Mouse (Mus musculus): ENCODE data around the gene Il9r. TPM values are rescaled to one million over a fixed set of nuclear protein-coding genes. Genes with fewer than 3 reads are reported as not detected.

The Il9r gene
- polyA plus RNA-seq (2015; fragmentation: Nextera tagmentation; extraction: Ambion mirVana) = not detected in 2 replicates

GRCm38 (mm10) chr11:32200075-32200601 is at the start of gene Il9r:
Gene Il9r (minus strand): TSS chr11:32200279.
- no peak within 1 kb of the TSS for H3K4me3 ChIP-seq (replicated peaks; ENCODE audit: low read length)
- H3K4me2 ChIP-seq (ENCODE audit: low read length) = no peak within 1 kb of the TSS
- no peak within 1 kb of the TSS for H3K9ac ChIP-seq (replicated peaks; ENCODE audit: low read depth, low read length)
- H3K36me3 ChIP-seq (ENCODE audit: control insufficient read depth, insufficient read depth) = no peaks in the 10 kb centered on the region
- H3K4me1 ChIP-seq (replicated peaks; ENCODE audit: control insufficient read depth, insufficient read depth, low read length) = 0 out of 2 replicates have a peak, but pooled peaks cover 5% of the 10 kb centered on the region
- H3K9me3 ChIP-seq (ENCODE audit: control insufficient read depth, low read length) = no peaks in the 10 kb centered on the region
- no peak for ATAC-seq
- no peaks in the 10 kb centered on the region; the same call in 1 of the 2 replicates for H3K27me3 ChIP-seq (replicated peaks; ENCODE audit: control insufficient read depth, insufficient read depth, low read length)
- WGBS = 84% methylated on average over 10 of the region's 10 CpGs
- H3K27ac ChIP-seq (ENCODE audit: low read length) = no peak within 1 kb of the TSS

GRCm38 (mm10) chr11:32248350-32248749 is 48.3 kb upstream of the Il9r start:
- Histone ChIP-seq H3K9me3 (ENCODE audit: control insufficient read depth, low read length) (no peaks in the 10 kb centered on the region), H3K27me3 (replicated peaks; ENCODE audit: control insufficient read depth, insufficient read depth, low read length) (no peaks in the 10 kb centered on the region), H3K4me2 (ENCODE audit: low read length) (no peak overlapping the region), H3K4me3 (replicated peaks; ENCODE audit: low read length) (no peak overlapping the region), H3K27ac (ENCODE audit: low read length) (no peak overlapping the region), H3K36me3 (ENCODE audit: control insufficient read depth, insufficient read depth) (peaks cover 14% of the 10 kb centered on the region), H3K4me1 (replicated peaks; ENCODE audit: control insufficient read depth, insufficient read depth, low read length) (no peaks in the 10 kb centered on the region; the same call in 1 of the 2 replicates), H3K9ac (replicated peaks; ENCODE audit: low read depth, low read length) (no peak overlapping the region)
- no peak for ATAC-seq
- 78% methylated on average over 3 of the region's 3 CpGs for WGBS

GRCm38 (mm10) chr11:32247068-32247467 is 47.0 kb upstream of the Il9r start:
- Histone ChIP-seq H3K4me2 (ENCODE audit: low read length) (no peak overlapping the region), H3K27ac (ENCODE audit: low read length) (no peak overlapping the region), H3K27me3 (replicated peaks; ENCODE audit: control insufficient read depth, insufficient read depth, low read length) (no peaks in the 10 kb centered on the region), H3K9me3 (ENCODE audit: control insufficient read depth, low read length) (no peaks in the 10 kb centered on the region), H3K4me3 (replicated peaks; ENCODE audit: low read length) (no peak overlapping the region), H3K36me3 (ENCODE audit: control insufficient read depth, insufficient read depth) (peaks cover 12% of the 10 kb centered on the region), H3K4me1 (replicated peaks; ENCODE audit: control insufficient read depth, insufficient read depth, low read length) (no peaks in the 10 kb centered on the region; the same call in 1 of the 2 replicates), H3K9ac (replicated peaks; ENCODE audit: low read depth, low read length) (no peak overlapping the region)
- ATAC-seq = no peak

GRCm38 (mm10) chr11:32245614-32246013 is 45.5 kb upstream of the Il9r start:
- H3K9me3 ChIP-seq (ENCODE audit: control insufficient read depth, low read length) = no peaks in the 10 kb centered on the region
- WGBS = 95% methylated on average over 6 of the region's 6 CpGs
- no peaks in the 10 kb centered on the region for H3K27me3 ChIP-seq (replicated peaks; ENCODE audit: control insufficient read depth, insufficient read depth, low read length)
- H3K9ac ChIP-seq (replicated peaks; ENCODE audit: low read depth, low read length) = no peak overlapping the region
- no peak overlapping the region for H3K4me3 ChIP-seq (replicated peaks; ENCODE audit: low read length)
- no peak overlapping the region for H3K4me2 ChIP-seq (ENCODE audit: low read length)
- H3K4me1 ChIP-seq (replicated peaks; ENCODE audit: control insufficient read depth, insufficient read depth, low read length) = no peaks in the 10 kb centered on the region; the same call in 1 of the 2 replicates
- no peak overlapping the region for H3K27ac ChIP-seq (ENCODE audit: low read length)
- ATAC-seq = no peak
- H3K36me3 ChIP-seq (ENCODE audit: control insufficient read depth, insufficient read depth) = peaks cover 12% of the 10 kb centered on the region

GRCm38 (mm10) chr11:32244617-32245016 is 44.5 kb upstream of the Il9r start:
- H3K4me3 ChIP-seq (replicated peaks; ENCODE audit: low read length) = no peak overlapping the region
- peaks cover 13% of the 10 kb centered on the region for H3K36me3 ChIP-seq (ENCODE audit: control insufficient read depth, insufficient read depth)
- H3K4me1 ChIP-seq (replicated peaks; ENCODE audit: control insufficient read depth, insufficient read depth, low read length) = no peaks in the 10 kb centered on the region; the same call in 1 of the 2 replicates
- no peak overlapping the region for H3K4me2 ChIP-seq (ENCODE audit: low read length)
- no peaks in the 10 kb centered on the region for H3K9me3 ChIP-seq (ENCODE audit: control insufficient read depth, low read length)
- WGBS = 96% methylated on average over 1 of the region's 1 CpGs
- no peak overlapping the region for H3K9ac ChIP-seq (replicated peaks; ENCODE audit: low read depth, low read length)
- no peak for ATAC-seq
- H3K27ac ChIP-seq (ENCODE audit: low read length) = no peak overlapping the region
- H3K27me3 ChIP-seq (replicated peaks; ENCODE audit: control insufficient read depth, insufficient read depth, low read length) = no peaks in the 10 kb centered on the region

- ATAC-seq = no peak
- Histone ChIP-seq H3K27ac (ENCODE audit: low read length) (no peak overlapping the region), H3K4me3 (replicated peaks; ENCODE audit: low read length) (no peak overlapping the region), H3K27me3 (replicated peaks; ENCODE audit: control insufficient read depth, insufficient read depth, low read length) (no peaks in the 10 kb centered on the region), H3K4me2 (ENCODE audit: low read length) (no peak overlapping the region), H3K9ac (replicated peaks; ENCODE audit: low read depth, low read length) (no peak overlapping the region), H3K36me3 (ENCODE audit: control insufficient read depth, insufficient read depth) (peaks cover 13% of the 10 kb centered on the region), H3K4me1 (replicated peaks; ENCODE audit: control insufficient read depth, insufficient read depth, low read length) (no peaks in the 10 kb centered on the region; the same call in 1 of the 2 replicates), H3K9me3 (ENCODE audit: control insufficient read depth, low read length) (no peaks in the 10 kb centered on the region)
- WGBS = 76% methylated on average over 3 of the region's 3 CpGs
Measured at GRCm38 (mm10) chr11:32244064-32244463, 44.0 kb upstream of the Il9r start.

GRCm38 (mm10) chr11:32243205-32243955 is 43.3 kb upstream of the Il9r start:
- Histone ChIP-seq H3K27ac (ENCODE audit: low read length) (no peak overlapping the region), H3K9me3 (ENCODE audit: control insufficient read depth, low read length) (no peaks in the 10 kb centered on the region), H3K4me3 (replicated peaks; ENCODE audit: low read length) (no peak overlapping the region), H3K4me2 (ENCODE audit: low read length) (no peak overlapping the region), H3K36me3 (ENCODE audit: control insufficient read depth, insufficient read depth) (peaks cover 13% of the 10 kb centered on the region), H3K27me3 (replicated peaks; ENCODE audit: control insufficient read depth, insufficient read depth, low read length) (no peaks in the 10 kb centered on the region), H3K4me1 (replicated peaks; ENCODE audit: control insufficient read depth, insufficient read depth, low read length) (no peaks in the 10 kb centered on the region; the same call in 1 of the 2 replicates), H3K9ac (replicated peaks; ENCODE audit: low read depth, low read length) (no peak overlapping the region)
- no peak for ATAC-seq
- 81% methylated on average over 7 of the region's 7 CpGs for WGBS

GRCm38 (mm10) chr11:32242209-32242608 is 42.1 kb upstream of the Il9r start:
- H3K27me3 ChIP-seq (replicated peaks; ENCODE audit: control insufficient read depth, insufficient read depth, low read length) = no peaks in the 10 kb centered on the region
- H3K4me2 ChIP-seq (ENCODE audit: low read length) = no peak overlapping the region
- peaks cover 8% of the 10 kb centered on the region for H3K36me3 ChIP-seq (ENCODE audit: control insufficient read depth, insufficient read depth)
- no peaks in the 10 kb centered on the region for H3K9me3 ChIP-seq (ENCODE audit: control insufficient read depth, low read length)
- H3K4me1 ChIP-seq (replicated peaks; ENCODE audit: control insufficient read depth, insufficient read depth, low read length) = peaks cover 11% of the 10 kb centered on the region
- H3K27ac ChIP-seq (ENCODE audit: low read length) = no peak overlapping the region
- H3K9ac ChIP-seq (replicated peaks; ENCODE audit: low read depth, low read length) = no peak overlapping the region
- H3K4me3 ChIP-seq (replicated peaks; ENCODE audit: low read length) = no peak overlapping the region
- WGBS = 92% methylated on average over 3 of the region's 3 CpGs
- no peak for ATAC-seq

- Histone ChIP-seq H3K9me3 (ENCODE audit: control insufficient read depth, low read length) (no peaks in the 10 kb centered on the region), H3K9ac (replicated peaks; ENCODE audit: low read depth, low read length) (no peak overlapping the region), H3K27me3 (replicated peaks; ENCODE audit: control insufficient read depth, insufficient read depth, low read length) (no peaks in the 10 kb centered on the region), H3K4me1 (replicated peaks; ENCODE audit: control insufficient read depth, insufficient read depth, low read length) (peaks cover 19% of the 10 kb centered on the region), H3K36me3 (ENCODE audit: control insufficient read depth, insufficient read depth) (peaks cover 8% of the 10 kb centered on the region), H3K4me3 (replicated peaks; ENCODE audit: low read length) (no peak overlapping the region), H3K4me2 (ENCODE audit: low read length) (no peak overlapping the region), H3K27ac (ENCODE audit: low read length) (no peak overlapping the region)
- ATAC-seq = no peak
Measured at GRCm38 (mm10) chr11:32241391-32241790, 41.3 kb upstream of the Il9r start.

Measured in forebrain, embryonic 16.5 days (tissue).